Mouse (Mus musculus) forebrain, embryonic 16.5 days (tissue): ENCODE data around the gene Gpa33. TPM values are rescaled to one million over a fixed set of nuclear protein-coding genes. Genes with fewer than 3 reads are reported as not detected.

Source experiments
- ATAC-seq: fragments of 200-750 bp; cut with Nextera tagmentation; 2 replicates; pipeline ENCODE4 v1.8.0; 2017; ENCODE audit warnings: mild to moderate bottlenecking, moderate library complexity
- H3K27ac ChIP-seq: fragments of 300-500 bp; sonication (generic); 2 replicates; pipeline ENCODE4 v1.5.1; 2014; ENCODE audit warnings: low read length, control low read depth
- H3K27me3 ChIP-seq: fragments of 300-500 bp; sonication (generic); replicated peaks from 2 replicates; pipeline ENCODE4 v1.6.1; 2014; ENCODE audit warnings: low read length; ENCODE audit not compliant: control insufficient read depth, insufficient read depth
- H3K36me3 ChIP-seq: fragments of 300-500 bp; sonication (generic); 2 replicates; pipeline ENCODE4 v1.6.1; 2014; ENCODE audit not compliant: control insufficient read depth, insufficient read depth
- H3K4me1 ChIP-seq: fragments of 300-500 bp; sonication (generic); replicated peaks from 2 replicates; pipeline ENCODE4 v1.6.1; 2014; ENCODE audit warnings: low read length; ENCODE audit not compliant: control insufficient read depth, insufficient read depth
- H3K4me2 ChIP-seq: fragments of 300-500 bp; sonication (generic); 2 replicates; pipeline ENCODE4 v1.6.1; 2014; ENCODE audit warnings: mild to moderate bottlenecking, low read length, control low read depth
- H3K4me3 ChIP-seq: fragments of 300-500 bp; sonication (generic); replicated peaks from 2 replicates; pipeline ENCODE4 v1.5.1; 2014; ENCODE audit warnings: mild to moderate bottlenecking, low read length, control low read depth
- H3K9ac ChIP-seq: fragments of 300-500 bp; sonication (generic); replicated peaks from 2 replicates; pipeline ENCODE4 v1.6.1; 2014; ENCODE audit warnings: low read depth, low read length, control low read depth
- H3K9me3 ChIP-seq: fragments of 300-500 bp; sonication (generic); 2 replicates; pipeline ENCODE4 v1.6.1; 2016; ENCODE audit warnings: low read length; ENCODE audit not compliant: control insufficient read depth
- WGBS: fragments of 180-500 bp; shearing (Covaris S2); extraction: QIAGEN DNeasy Blood & Tissue Kit; methylation state at CpG from one replicate; pipeline ENCODE4 v1.1.7; 2014; 5-methylcytosine and 5-hydroxymethylcytosine counted together
- polyA plus RNA-seq: library from polyadenylated mRNA; unstranded; fragments of >200 nt; fragmentation: Nextera tagmentation; extraction: Ambion mirVana; gene quantifications from 2 replicates; pipeline ENCODE4 v1.2.1, GENCODE M21; 2015

The Gpa33 gene
- polyA plus RNA-seq, 1 experiment from 2014 or later: not detected

- no peak overlapping the region for H3K4me2 ChIP-seq
- H3K4me1 ChIP-seq: no peaks in the 10 kb centered on the region; the same call in 1 of the 2 replicates
- no peaks in the 10 kb centered on the region for H3K36me3 ChIP-seq
- no peak overlapping the region for H3K27ac ChIP-seq
- no peak for ATAC-seq
- no peaks in the 10 kb centered on the region for H3K27me3 ChIP-seq
- H3K9ac ChIP-seq: no peak overlapping the region
- no peaks in the 10 kb centered on the region for H3K9me3 ChIP-seq
- WGBS: 77% methylated on average over 9 of the region's 9 CpGs
- H3K4me3 ChIP-seq: no peak overlapping the region
These were observed 3.2 kb upstream of the Gpa33 start for GRCm38 (mm10) chr1:166126795-166127194.

- ATAC-seq: no peak
- H3K4me3 ChIP-seq: no peak within 1 kb of the TSS
- no peaks in the 10 kb centered on the region; the same call in 1 of the 2 replicates for H3K4me1 ChIP-seq
- WGBS: 70% methylated on average over 4 of the region's 4 CpGs
- no peak within 1 kb of the TSS for H3K9ac ChIP-seq
- H3K36me3 ChIP-seq: no peaks in the 10 kb centered on the region
- H3K27me3 ChIP-seq: no peaks in the 10 kb centered on the region
- H3K9me3 ChIP-seq: no peaks in the 10 kb centered on the region
- no peak within 1 kb of the TSS for H3K4me2 ChIP-seq
- H3K27ac ChIP-seq: no peak within 1 kb of the TSS
These were observed 2.3 kb upstream of the Gpa33 start, which contains the start of gene Dusp27 for GRCm38 (mm10) chr1:166127719-166128118. TSS of gene Dusp27 (minus strand) at chr1:166127922.

GRCm38 (mm10) chr1:166128551-166128950, 1.5 kb upstream of the Gpa33 start:
- H3K9me3 ChIP-seq: no peaks in the 10 kb centered on the region
- no peak for ATAC-seq
- H3K36me3 ChIP-seq: no peaks in the 10 kb centered on the region
- no peaks in the 10 kb centered on the region; the same call in 1 of the 2 replicates for H3K4me1 ChIP-seq
- WGBS: 92% methylated on average over 5 of the region's 5 CpGs
- H3K27me3 ChIP-seq: no peaks in the 10 kb centered on the region
- no peak overlapping the region for H3K9ac ChIP-seq
- H3K4me3 ChIP-seq: no peak overlapping the region
- no peak overlapping the region for H3K4me2 ChIP-seq
- no peak overlapping the region for H3K27ac ChIP-seq

- Histone ChIP-seq H3K9me3 (no peaks in the 10 kb centered on the region), H3K4me2 (no peak overlapping the region), H3K4me3 (no peak overlapping the region), H3K4me1 (no peaks in the 10 kb centered on the region; the same call in 1 of the 2 replicates), H3K27me3 (no peaks in the 10 kb centered on the region), H3K27ac (no peak overlapping the region), H3K36me3 (no peaks in the 10 kb centered on the region), H3K9ac (no peak overlapping the region)
- no peak for ATAC-seq
- WGBS: 55% methylated on average over 4 of the region's 4 CpGs
These were observed 2.3 kb downstream of the Gpa33 start for GRCm38 (mm10) chr1:166132367-166132766.

GRCm38 (mm10) chr1:166135091-166135740, 5.2 kb downstream of the Gpa33 start:
- Histone ChIP-seq H3K4me2 (no peak overlapping the region), H3K4me3 (no peak overlapping the region), H3K9me3 (no peaks in the 10 kb centered on the region), H3K36me3 (no peaks in the 10 kb centered on the region), H3K27me3 (no peaks in the 10 kb centered on the region), H3K4me1 (no peaks in the 10 kb centered on the region), H3K27ac (no peak overlapping the region), H3K9ac (no peak overlapping the region)
- 32% methylated on average over 5 of the region's 5 CpGs for WGBS
- no peak for ATAC-seq

GRCm38 (mm10) chr1:166137244-166137938, 7.4 kb downstream of the Gpa33 start:
- no peaks in the 10 kb centered on the region for H3K9me3 ChIP-seq
- no peak overlapping the region for H3K9ac ChIP-seq
- 79% methylated on average over 7 of the region's 7 CpGs for WGBS
- no peaks in the 10 kb centered on the region for H3K4me1 ChIP-seq
- H3K36me3 ChIP-seq: no peaks in the 10 kb centered on the region
- H3K4me3 ChIP-seq: no peak overlapping the region
- no peak overlapping the region for H3K27ac ChIP-seq
- no peaks in the 10 kb centered on the region for H3K27me3 ChIP-seq
- ATAC-seq: no peak
- no peak overlapping the region for H3K4me2 ChIP-seq

GRCm38 (mm10) chr1:166138136-166138535, 8.1 kb downstream of the Gpa33 start:
- no peak overlapping the region for H3K27ac ChIP-seq
- H3K36me3 ChIP-seq: no peaks in the 10 kb centered on the region
- no peaks in the 10 kb centered on the region for H3K27me3 ChIP-seq
- no peaks in the 10 kb centered on the region for H3K9me3 ChIP-seq
- no peak overlapping the region for H3K4me3 ChIP-seq
- WGBS: 84% methylated on average over 13 of the region's 13 CpGs
- no peak overlapping the region for H3K9ac ChIP-seq
- H3K4me1 ChIP-seq: no peaks in the 10 kb centered on the region
- no peak overlapping the region for H3K4me2 ChIP-seq
- no peak for ATAC-seq

GRCm38 (mm10) chr1:166139113-166139512, 9.1 kb downstream of the Gpa33 start:
- H3K4me1 ChIP-seq: no peaks in the 10 kb centered on the region
- H3K27me3 ChIP-seq: no peaks in the 10 kb centered on the region
- WGBS: 11% methylated on average over 3 of the region's 3 CpGs
- H3K4me3 ChIP-seq: no peak overlapping the region
- ATAC-seq: no peak
- no peak overlapping the region for H3K9ac ChIP-seq
- no peak overlapping the region for H3K27ac ChIP-seq
- no peaks in the 10 kb centered on the region for H3K9me3 ChIP-seq
- no peaks in the 10 kb centered on the region for H3K36me3 ChIP-seq
- H3K4me2 ChIP-seq: no peak overlapping the region

GRCm38 (mm10) chr1:166139620-166140184, 9.7 kb downstream of the Gpa33 start:
- Histone ChIP-seq H3K9me3 (no peaks in the 10 kb centered on the region), H3K36me3 (no peaks in the 10 kb centered on the region), H3K4me2 (no peak overlapping the region), H3K4me3 (no peak overlapping the region), H3K27ac (no peak overlapping the region), H3K4me1 (no peaks in the 10 kb centered on the region), H3K9ac (no peak overlapping the region), H3K27me3 (no peaks in the 10 kb centered on the region)
- no peak for ATAC-seq
- WGBS: 34% methylated on average over 4 of the region's 4 CpGs
